Mouse (Mus musculus) left cerebral cortex, adult 8-10 months (tissue): ENCODE data around the gene Mmd2. TPM values are rescaled to one million over a fixed set of nuclear protein-coding genes. Genes with fewer than 3 reads are reported as not detected.
A peak's percentile ranks its signal among the peaks of the same experiment; 100 is the strongest.

ENCODE experiments used
- DNase-seq, 2 experiments: peaks; one replicate each; pipeline ENCODE4 v3.0.0; 2022; ENCODE audit warnings: low spot score in 2 of 2
- total RNA-seq, 4 experiments: library from RNA; stranded (reverse); gene quantifications; 2 replicates each; pipeline ENCODE4 v1.2.4; 2022

Gene Mmd2
- total RNA-seq, result 10 to 100 TPM; 92.3 to 99.7 (median 96.6) TPM

GRCm38 (mm10) chr5:142608259-142608988, at the start of gene Mmd2:
Gene Mmd2 (minus strand): TSS chr5:142608800.
- peak; percentile 44 to 71 for DNase-seq

- DNase-seq, result no peak
These were observed 43.7 kb upstream of the Mmd2 start for GRCm38 (mm10) chr5:142652266-142652665.

- no peak for DNase-seq
These were observed 42.3 kb upstream of the Mmd2 start for GRCm38 (mm10) chr5:142650794-142651497.

- no peak for DNase-seq
These were observed 41.8 kb upstream of the Mmd2 start for GRCm38 (mm10) chr5:142650390-142650789.

GRCm38 (mm10) chr5:142649460-142650050, 41.0 kb upstream of the Mmd2 start:
- no peak for DNase-seq

GRCm38 (mm10) chr5:142648162-142648561, 39.6 kb upstream of the Mmd2 start:
- DNase-seq, result no peak

GRCm38 (mm10) chr5:142641331-142642051, 32.9 kb upstream of the Mmd2 start:
- no peak for DNase-seq

GRCm38 (mm10) chr5:142640088-142640487, 31.5 kb upstream of the Mmd2 start:
- DNase-seq, result no peak

GRCm38 (mm10) chr5:142637823-142638222, 29.2 kb upstream of the Mmd2 start:
- DNase-seq, result no peak

GRCm38 (mm10) chr5:142630224-142630623, 21.6 kb upstream of the Mmd2 start:
- DNase-seq, result no peak

- no peak for DNase-seq
These were observed 21.0 kb upstream of the Mmd2 start for GRCm38 (mm10) chr5:142629663-142630025.

- peak; percentile 94 to 96 for DNase-seq
These were observed 20.4 kb upstream of the Mmd2 start for GRCm38 (mm10) chr5:142628726-142629662.

GRCm38 (mm10) chr5:142627398-142627797, 18.8 kb upstream of the Mmd2 start, which contains the start of gene Wipi2:
Gene Wipi2 (plus strand): TSS chr5:142627698.
- DNase-seq, result no peak

GRCm38 (mm10) chr5:142623080-142623479, 14.5 kb upstream of the Mmd2 start:
- DNase-seq, result no peak

GRCm38 (mm10) chr5:142622134-142622533, 13.5 kb upstream of the Mmd2 start:
- no peak for DNase-seq

GRCm38 (mm10) chr5:142621421-142621820, 12.8 kb upstream of the Mmd2 start:
- DNase-seq, result no peak

GRCm38 (mm10) chr5:142619866-142620265, 11.3 kb upstream of the Mmd2 start:
- DNase-seq, result no peak

- no peak for DNase-seq
These were observed 7.7 kb upstream of the Mmd2 start for GRCm38 (mm10) chr5:142616326-142616725.

- DNase-seq, result no peak
These were observed 7.0 kb upstream of the Mmd2 start for GRCm38 (mm10) chr5:142615638-142616037.

GRCm38 (mm10) chr5:142614513-142614912, 5.9 kb upstream of the Mmd2 start:
- no peak for DNase-seq

GRCm38 (mm10) chr5:142610362-142610761, 1.8 kb upstream of the Mmd2 start:
- DNase-seq, result no peak
